19 mouse cellular contexts compared by ENCODE assay signal in genomic region chr10:61558631-61559030, GRCm38 (mm10). TPM values are rescaled to one million over a fixed set of nuclear protein-coding genes. Genes with fewer than 3 reads are reported as not detected.
"Had no signal": no experiment of that assay in that cellular context is flagged by ENCODE, and none has a peak within 500 bp of the region (broad histone marks: within the 10 kb centered on the region; RNA-seq: fewer than 3 reads in every experiment).

No protein-coding gene starts in this region.

- H3K9me3 ChIP-seq: liver, embryonic 12.5 days; lung, embryonic 15.5 days; midbrain, embryonic 10.5 days; midbrain, embryonic 12.5 days; stomach, embryonic 15.5 days had no signal

- H3K9ac ChIP-seq: liver, embryonic 12.5 days; liver, embryonic 14.5 days; lung, embryonic 15.5 days; midbrain, embryonic 12.5 days; neural tube, embryonic 12.5 days; stomach, embryonic 15.5 days had no signal

- H3K36me3 ChIP-seq: lung, embryonic 15.5 days; midbrain, embryonic 12.5 days; neural tube, embryonic 12.5 days; stomach, embryonic 15.5 days had no signal

- H3K27ac ChIP-seq: liver, embryonic 12.5 days; liver, embryonic 14.5 days; midbrain, embryonic 10.5 days; midbrain, embryonic 12.5 days; neural tube, embryonic 12.5 days; stomach, embryonic 15.5 days had no signal

- H3K4me1 ChIP-seq: liver, embryonic 12.5 days; lung, embryonic 15.5 days; midbrain, embryonic 12.5 days; neural tube, embryonic 12.5 days; stomach, embryonic 15.5 days had no signal

- H3K27me3 ChIP-seq: liver, embryonic 12.5 days; lung, embryonic 15.5 days; midbrain, embryonic 12.5 days; neural tube, embryonic 12.5 days; stomach, embryonic 15.5 days had no signal

- H3K4me3 ChIP-seq: liver, embryonic 12.5 days; lung, embryonic 15.5 days; midbrain, embryonic 10.5 days; midbrain, embryonic 12.5 days; myocyte; neural tube, embryonic 12.5 days; stomach, embryonic 15.5 days had no signal

- DNase-seq: lung, adult 18-20 months; lung, postnatal 10 days; midbrain, embryonic 14.5 days; right cerebral cortex, postnatal 14 days; thymus, adult 2 months; thymus, postnatal 25 days; thymus, postnatal 4 days had no signal

RNA-seq across cellular contexts. Expression of gene Npffr1, which starts 36.7 kb away (rescaled TPM):
- total RNA-seq: megakaryocyte, adult 5-6 weeks; megakaryocyte-erythroid progenitor cell, adult 5-6 weeks; neutrophil, adult 5-6 weeks had no signal
- polyA plus RNA-seq: liver, embryonic 12.5 days; liver, embryonic 14.5 days; liver, embryonic 16.5 days had no signal
